Mouse (Mus musculus): ENCODE measurements at regions not wholly inside any gene's neighbourhood (a gene's known extent, or its start where the extent isn't known, plus 50 kb on each side); places are given as distances from the start of the nearest gene placed in this dataset.

- no peak for DNase-seq (ENCODE audit: extremely low read depth, insufficient read length, low spot score)
Observed at GRCm38 (mm10) chr16:87783561-87784304, 85.0 kb downstream of the Bach1 start.

GRCm38 (mm10) chr16:87784405-87784994 lies 85.8 kb downstream of the Bach1 start:
- DNase-seq (ENCODE audit: extremely low read depth, insufficient read length, low spot score): peak; percentile 64

GRCm38 (mm10) chr16:87789539-87789938 lies 90.8 kb downstream of the Bach1 start:
- no peak for DNase-seq (ENCODE audit: extremely low read depth, insufficient read length, low spot score)

DNA sequence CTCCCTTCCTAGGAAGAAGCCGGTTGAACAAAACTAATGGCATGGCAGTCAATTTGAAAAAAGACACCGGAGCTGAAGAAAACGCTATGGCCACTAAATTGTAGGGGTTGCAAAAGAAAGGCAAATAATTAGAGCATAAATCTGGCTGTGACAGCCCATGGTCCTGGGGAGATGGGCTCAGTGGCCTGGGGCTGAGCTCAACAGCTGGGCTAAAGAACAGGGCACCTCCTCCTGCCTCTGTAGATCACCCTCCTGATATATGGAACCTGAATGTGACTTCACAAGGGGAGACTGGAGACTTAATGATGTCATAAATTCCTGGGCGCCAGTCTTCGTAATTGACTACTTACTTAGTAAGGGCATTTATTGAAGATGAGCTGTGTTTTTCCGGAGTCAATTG lies 91.2 kb downstream of the Bach1 start:
- no peak for DNase-seq (ENCODE audit: extremely low read depth, insufficient read length, low spot score)

DNA sequence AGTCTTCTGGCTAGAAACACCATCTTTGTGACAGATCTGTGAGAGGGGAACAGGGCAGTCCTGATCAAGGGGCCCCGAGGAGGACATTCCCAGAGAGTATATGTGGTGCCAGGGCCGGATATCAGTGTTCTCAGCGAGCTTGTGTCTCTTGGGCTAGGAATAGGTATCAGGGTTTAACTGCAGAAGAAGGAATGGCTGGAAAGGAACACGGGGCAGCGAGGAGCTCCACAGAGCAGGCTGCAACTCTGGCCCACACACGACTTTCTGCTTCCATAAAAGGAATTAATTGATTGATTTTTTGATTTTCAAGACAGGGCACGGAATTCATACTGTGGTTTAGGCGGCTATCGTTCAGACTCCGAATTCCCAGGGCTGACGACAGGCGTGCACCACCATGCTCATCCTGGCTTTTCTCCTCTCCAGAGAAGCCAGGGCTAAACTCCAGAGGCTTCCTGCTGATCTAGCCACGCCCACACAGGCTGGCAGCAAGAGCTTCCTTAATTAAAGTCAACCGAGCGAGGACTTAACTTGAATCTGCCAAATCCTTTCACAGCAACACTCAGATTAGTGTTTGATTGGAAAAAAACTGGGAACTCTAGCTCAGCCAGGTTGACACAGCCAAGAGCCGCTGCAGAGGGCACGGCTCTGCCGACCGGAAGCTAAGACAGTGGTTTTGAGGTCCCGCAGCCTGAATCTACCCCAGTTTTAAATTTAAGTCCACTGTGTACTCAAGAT lies 97.9 kb downstream of the Bach1 start:
- DNase-seq (ENCODE audit: extremely low read depth, insufficient read length, low spot score): no peak

DNA sequence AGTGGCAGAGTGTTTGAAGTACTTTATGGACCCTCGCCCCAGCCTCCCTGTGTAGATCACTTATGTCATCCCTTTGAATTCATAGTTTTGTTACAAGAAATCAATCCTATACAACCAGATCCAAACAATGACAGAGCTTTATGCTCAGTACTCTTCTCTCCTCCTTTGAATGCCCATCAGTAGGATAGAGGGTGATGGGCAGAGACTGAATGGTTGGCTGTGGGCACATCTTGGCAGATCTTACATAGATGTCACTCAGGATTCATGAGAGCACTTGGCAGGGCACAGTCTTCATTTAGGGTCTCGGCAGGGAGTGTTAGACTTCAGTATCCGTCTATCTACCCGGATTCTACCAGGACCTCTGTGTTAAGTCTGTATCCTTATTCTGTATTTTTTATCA lies 103.6 kb downstream of the Bach1 start:
- DNase-seq (ENCODE audit: extremely low read depth, insufficient read length, low spot score): no peak

DNA sequence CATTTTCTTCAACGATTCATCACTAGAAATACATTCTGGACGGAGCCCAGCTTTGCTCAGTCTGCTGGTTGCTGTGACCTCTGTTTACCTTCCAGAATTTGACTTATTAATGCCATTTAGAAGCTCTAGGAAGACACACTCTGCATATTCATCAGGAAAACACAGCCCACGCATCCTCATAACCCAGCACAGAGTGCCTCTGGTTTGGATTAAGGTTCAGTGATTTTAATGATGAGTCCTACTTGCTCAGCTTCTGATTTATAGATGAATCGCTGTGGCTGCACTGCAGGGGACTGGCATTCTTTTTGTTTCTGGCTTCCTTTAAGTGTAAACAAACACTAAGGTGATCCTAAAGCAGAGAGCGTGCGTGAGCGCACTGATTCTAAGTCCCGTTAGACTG lies 118.8 kb downstream of the Bach1 start:
- DNase-seq (ENCODE audit: extremely low read depth, insufficient read length, low spot score): no peak

DNA sequence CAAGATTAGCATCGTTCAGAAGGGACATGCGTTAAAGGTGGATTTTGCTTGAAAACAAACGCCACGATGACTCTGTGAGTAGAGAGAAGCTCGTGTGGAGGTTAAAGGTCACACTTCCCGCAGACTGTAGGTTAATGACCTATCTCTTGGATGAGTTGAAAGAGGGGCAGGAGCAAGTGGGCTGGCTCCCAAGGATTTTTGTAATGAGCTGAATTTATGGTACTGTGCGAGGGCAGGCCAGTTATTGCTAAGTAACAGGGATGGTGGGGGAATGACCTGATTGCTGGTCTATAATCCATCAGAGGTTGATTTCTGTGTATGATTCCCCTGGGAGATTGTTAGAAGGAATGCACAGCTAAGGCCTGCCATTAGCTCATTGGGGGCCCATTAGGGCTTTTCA lies 135.6 kb downstream of the Bach1 start:
- no peak for DNase-seq (ENCODE audit: extremely low read depth, insufficient read length, low spot score)

DNA sequence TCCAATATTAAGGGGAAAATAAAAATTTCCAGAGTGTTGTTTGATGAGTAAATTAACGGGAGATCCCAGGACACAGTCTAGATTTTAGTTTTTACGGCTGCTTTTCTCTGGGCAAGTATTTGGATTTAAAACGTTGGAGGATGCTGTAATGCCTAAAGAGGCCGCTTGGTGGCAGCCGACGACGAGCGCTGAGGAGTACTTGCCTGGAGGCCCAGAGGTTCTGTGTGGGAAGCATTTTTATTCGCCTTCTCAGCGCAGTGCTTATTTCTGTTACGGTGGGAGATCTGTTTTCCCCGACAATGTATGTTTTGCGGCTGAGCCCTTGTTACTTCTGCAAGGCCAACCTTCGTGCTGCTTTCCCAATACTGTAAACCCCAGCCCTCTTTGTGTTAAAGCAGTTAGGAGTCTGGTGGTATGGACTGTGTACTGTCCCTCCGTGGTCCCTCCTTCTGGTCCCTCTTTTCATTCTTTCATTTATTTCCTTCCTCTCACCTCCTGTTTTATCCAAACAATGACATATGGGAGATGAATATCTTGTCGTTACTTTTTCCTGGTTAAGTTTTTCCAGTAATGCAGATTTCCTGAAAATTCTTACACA lies 142.3 kb downstream of the Bach1 start:
- DNase-seq (ENCODE audit: extremely low read depth, insufficient read length, low spot score): peak; percentile 11
